Comparison of ENCODE assay signal across 12 mouse cellular contexts in the genomic region with DNA sequence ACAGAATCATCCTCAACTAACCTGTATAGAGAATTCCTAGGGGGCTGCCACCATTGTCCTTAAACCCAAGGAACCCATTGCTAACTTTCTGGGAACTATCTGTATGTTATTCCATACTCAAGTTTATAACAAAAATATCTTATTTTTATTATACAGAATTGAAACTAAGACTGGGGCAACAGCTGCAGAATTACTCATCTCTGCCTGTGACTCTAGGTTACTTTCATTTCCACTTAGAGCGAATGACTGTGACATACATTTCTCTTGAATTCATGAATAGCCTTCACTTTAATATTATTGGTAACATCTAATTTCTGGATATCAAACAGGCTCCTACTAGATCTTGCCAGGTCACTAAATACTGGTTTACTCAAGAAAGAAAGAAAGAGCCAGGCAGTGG. TPM values are rescaled to one million over a fixed set of nuclear protein-coding genes. Genes with fewer than 3 reads are reported as not detected.
"Had no signal": no experiment of that assay in that cellular context is flagged by ENCODE, and none has a peak within 500 bp of the region (broad histone marks: within the 10 kb centered on the region; RNA-seq: fewer than 3 reads in every experiment).

No protein-coding gene starts in this region.

- H3K27me3 ChIP-seq: liver, embryonic 15.5 days; midbrain, embryonic 12.5 days had no signal

- H3K27ac ChIP-seq: liver, embryonic 15.5 days; midbrain, embryonic 12.5 days; stomach, postnatal 0 days had no signal

- H3K4me2 ChIP-seq: liver, embryonic 11.5 days; liver, embryonic 15.5 days; midbrain, embryonic 12.5 days had no signal

- H3K4me1 ChIP-seq: liver, embryonic 15.5 days; midbrain, embryonic 12.5 days had no signal

- H3K9ac ChIP-seq: liver, embryonic 15.5 days; midbrain, embryonic 12.5 days had no signal

- H3K36me3 ChIP-seq: liver, embryonic 15.5 days; midbrain, embryonic 12.5 days had no signal

- H3K4me3 ChIP-seq: liver, embryonic 15.5 days; midbrain, embryonic 12.5 days had no signal

- DNase-seq: kidney, adult 2 months; kidney, postnatal 36 days; left cerebral cortex, postnatal 4 days; lung, adult 2 months; lung, postnatal 36 days; right cerebral cortex, postnatal 14 days; thymus, postnatal 4 days had no signal

- H3K9me3 ChIP-seq: liver, embryonic 15.5 days; midbrain, embryonic 12.5 days had no signal

RNA-seq across cellular contexts. Expression of a gene that starts 22.8 kb away (rescaled TPM):
- total RNA-seq: megakaryocyte-erythroid progenitor cell, adult 5-6 weeks had no signal
